Mouse (Mus musculus) testis, adult 2 months (tissue): ENCODE data around the gene Zfp652.

ENCODE experiments used
- CTCF ChIP-seq: fragments of 200-500 bp; IDR thresholded peaks from 2 replicates; pipeline ENCODE4 v1.5.1; 2012; ENCODE audit warnings: low read depth, mild to moderate bottlenecking, inconsistent platforms, low read length, moderate library complexity; ENCODE audit not compliant: control insufficient read depth, insufficient read depth, insufficient replicate concordance
- POLR2A ChIP-seq: fragments of 200-500 bp; IDR thresholded peaks from 2 replicates; pipeline ENCODE4 v1.6.1; 2012; ENCODE audit warnings: low read depth, mild to moderate bottlenecking, inconsistent platforms, low read length, moderate library complexity; ENCODE audit not compliant: control insufficient read depth

- no peak for TF ChIP-seq POLR2A
- TF ChIP-seq CTCF: no peak
These were observed 115.9 kb downstream of the Zfp652 start for GRCm38 (mm10) chr11:95828181-95828964.
